Mouse (Mus musculus) bone marrow, adult 2 months (tissue): Measurements from ENCODE around the gene Opa3. TPM values are rescaled to one million over a fixed set of nuclear protein-coding genes. Genes with fewer than 3 reads are reported as not detected.

Experiments
- H3K27ac ChIP-seq: fragments of 200-500 bp; 2 replicates; pipeline ENCODE4 v1.5.1; 2012; ENCODE audit warnings: low read depth, mild to moderate bottlenecking, control low read depth, inconsistent platforms, low read length; ENCODE audit not compliant: control insufficient read depth, poor library complexity, insufficient read depth
- H3K4me1 ChIP-seq: fragments of 200-500 bp; 2 replicates; pipeline ENCODE4 v1.6.1; 2011; ENCODE audit warnings: low read length; ENCODE audit not compliant: control insufficient read depth, insufficient read depth
- H3K4me3 ChIP-seq: fragments of 200-500 bp; replicated peaks from 2 replicates; pipeline ENCODE3; 2011; ENCODE audit warnings: mild to moderate bottlenecking, low read depth, low read length, control low read depth; ENCODE audit not compliant: control insufficient read depth
- CTCF ChIP-seq: fragments of 200-500 bp; IDR thresholded peaks from 2 replicates; pipeline ENCODE4 v1.5.1; 2011; ENCODE audit warnings: low read length, control low read depth; ENCODE audit not compliant: control insufficient read depth, insufficient read depth
- POLR2A ChIP-seq: fragments of 200-500 bp; IDR thresholded peaks from 2 replicates; pipeline ENCODE4 v1.6.1; 2011; ENCODE audit warnings: low read depth, mild to moderate bottlenecking, control low read depth, low read length, borderline replicate concordance; ENCODE audit not compliant: control insufficient read depth
- WGBS: fragments of 180-500 bp; shearing (Covaris S2); methylation state at CpG from one replicate; pipeline ENCODE4 v1.1.7; 2018; 5-methylcytosine and 5-hydroxymethylcytosine counted together
- polyA plus RNA-seq: library from polyadenylated mRNA; stranded (reverse); fragments of >200 nt; gene quantifications from 2 replicates; pipeline ENCODE4 v1.2.4, GENCODE M21; 2011; ENCODE audit warnings: low replicate concordance; ENCODE audit not compliant: missing spikeins, insufficient read depth, insufficient read length

Gene Opa3
- polyA plus RNA-seq, 1 experiment, result 7.5 TPM

DNA sequence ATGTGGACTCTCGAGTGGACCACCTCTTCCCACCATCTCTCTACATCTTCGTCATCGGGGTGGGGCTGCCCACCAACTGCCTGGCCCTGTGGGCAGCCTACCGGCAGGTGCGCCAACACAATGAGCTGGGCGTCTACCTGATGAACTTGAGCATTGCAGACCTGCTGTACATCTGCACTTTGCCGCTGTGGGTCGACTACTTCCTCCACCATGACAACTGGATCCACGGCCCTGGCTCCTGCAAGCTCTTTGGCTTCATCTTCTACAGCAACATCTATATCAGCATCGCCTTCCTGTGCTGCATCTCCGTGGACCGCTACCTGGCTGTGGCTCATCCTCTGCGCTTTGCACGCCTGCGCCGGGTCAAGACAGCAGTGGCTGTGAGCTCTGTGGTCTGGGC is 5.9 kb upstream of the Opa3 start:
- no peak overlapping the region for H3K4me3 ChIP-seq
- peaks cover 2% of the 10 kb centered on the region; the same call in 1 of the 2 replicates for H3K4me1 ChIP-seq
- WGBS, result 91% methylated on average over 16 of the region's 16 CpGs
- H3K27ac ChIP-seq, result no peak overlapping the region
- TF ChIP-seq CTCF, result no peak
- no peak for TF ChIP-seq POLR2A

DNA sequence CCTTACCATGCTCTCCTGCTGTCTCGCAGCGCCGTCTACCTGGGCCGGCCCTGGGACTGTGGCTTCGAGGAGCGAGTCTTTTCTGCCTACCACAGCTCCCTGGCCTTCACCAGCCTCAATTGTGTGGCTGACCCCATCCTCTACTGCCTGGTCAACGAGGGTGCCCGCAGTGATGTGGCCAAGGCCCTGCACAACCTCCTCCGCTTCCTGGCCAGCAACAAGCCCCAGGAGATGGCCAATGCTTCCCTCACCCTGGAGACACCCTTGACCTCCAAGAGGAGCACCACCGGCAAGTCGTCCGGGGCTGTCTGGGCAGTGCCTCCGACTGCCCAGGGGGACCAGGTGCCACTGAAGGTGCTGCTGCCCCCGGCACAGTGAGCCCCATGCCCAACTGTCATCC is 5.3 kb upstream of the Opa3 start:
- TF ChIP-seq CTCF (no peak), POLR2A (no peak)
- 88% methylated on average over 14 of the region's 14 CpGs for WGBS
- peaks cover 2% of the 10 kb centered on the region; the same call in 1 of the 2 replicates for H3K4me1 ChIP-seq
- H3K27ac ChIP-seq, result no peak overlapping the region
- no peak overlapping the region for H3K4me3 ChIP-seq

DNA sequence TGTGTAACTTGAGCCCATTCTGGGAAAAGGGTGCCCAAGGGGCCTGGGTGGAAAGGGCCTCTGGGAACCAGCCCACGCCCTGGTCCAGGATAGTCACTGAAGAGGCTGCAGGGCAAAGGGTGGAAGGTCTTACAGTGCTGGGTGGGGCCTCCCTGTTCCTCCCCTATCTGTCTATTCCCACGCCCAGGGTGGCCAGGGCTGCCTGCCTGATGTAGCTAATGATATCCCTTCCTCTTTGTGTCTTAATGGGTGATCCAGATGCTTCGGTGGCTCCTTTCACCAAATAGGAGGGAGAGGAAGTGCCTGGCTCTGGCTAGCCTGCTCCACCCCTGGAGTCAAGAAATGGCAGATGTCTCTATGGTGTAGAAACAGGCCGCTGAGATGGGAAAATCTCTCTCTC is 3.2 kb upstream of the Opa3 start:
- H3K4me1 ChIP-seq, result peaks cover 2% of the 10 kb centered on the region; the same call in 1 of the 2 replicates
- TF ChIP-seq CTCF, result no peak
- no peak for TF ChIP-seq POLR2A
- 56% methylated on average over 4 of the region's 4 CpGs for WGBS
- H3K27ac ChIP-seq, result no peak overlapping the region
- H3K4me3 ChIP-seq, result no peak overlapping the region

GRCm38 (mm10) chr7:19226817-19227797 is 1.0 kb upstream of the Opa3 start:
- TF ChIP-seq POLR2A, result no peak
- no peak for TF ChIP-seq CTCF
- WGBS, result 21% methylated on average over 20 of the region's 20 CpGs
- peak overlapping the region; percentile 94 for H3K4me3 ChIP-seq
- peaks cover 2% of the 10 kb centered on the region; the same call in 1 of the 2 replicates for H3K4me1 ChIP-seq
- H3K27ac ChIP-seq, result peak overlapping the region; percentile 87

- TF ChIP-seq CTCF (no peak), POLR2A (no peak)
- H3K4me3 ChIP-seq, result peak overlapping the region; percentile 83
- H3K27ac ChIP-seq, result peak overlapping the region; percentile 89
- WGBS, result under 1% methylated on average over 14 of the region's 14 CpGs
- H3K4me1 ChIP-seq, result peaks cover 2% of the 10 kb centered on the region; the same call in 1 of the 2 replicates
These were observed 637 bp downstream of the Opa3 start for GRCm38 (mm10) chr7:19228793-19229148.

DNA sequence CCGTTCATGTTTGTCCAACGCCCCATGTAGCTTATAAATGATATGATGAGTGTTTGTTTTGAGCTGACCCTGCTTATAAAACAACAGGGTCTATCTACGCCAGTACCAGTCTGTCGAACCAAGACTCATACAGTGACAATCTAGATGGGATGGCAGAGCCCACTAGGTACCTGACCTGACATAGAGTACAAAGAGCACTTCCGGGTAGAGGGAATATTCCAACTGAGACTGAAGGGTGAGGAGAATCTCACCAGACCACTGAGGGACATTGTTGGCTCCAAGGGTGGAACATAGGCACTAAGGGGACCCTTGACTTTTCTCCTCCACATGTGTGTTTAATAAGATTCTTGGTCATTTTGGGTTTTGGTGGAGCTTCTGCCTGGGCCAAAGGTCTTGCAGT is 1.3 kb downstream of the Opa3 start:
- peak overlapping the region; percentile 49 for H3K4me3 ChIP-seq
- peak overlapping the region; percentile 89; the same call in 1 of the 2 replicates for H3K27ac ChIP-seq
- peaks cover 2% of the 10 kb centered on the region; the same call in 1 of the 2 replicates for H3K4me1 ChIP-seq
- TF ChIP-seq POLR2A, result no peak
- TF ChIP-seq CTCF, result no peak
- 25% methylated on average over 5 of the region's 5 CpGs for WGBS

DNA sequence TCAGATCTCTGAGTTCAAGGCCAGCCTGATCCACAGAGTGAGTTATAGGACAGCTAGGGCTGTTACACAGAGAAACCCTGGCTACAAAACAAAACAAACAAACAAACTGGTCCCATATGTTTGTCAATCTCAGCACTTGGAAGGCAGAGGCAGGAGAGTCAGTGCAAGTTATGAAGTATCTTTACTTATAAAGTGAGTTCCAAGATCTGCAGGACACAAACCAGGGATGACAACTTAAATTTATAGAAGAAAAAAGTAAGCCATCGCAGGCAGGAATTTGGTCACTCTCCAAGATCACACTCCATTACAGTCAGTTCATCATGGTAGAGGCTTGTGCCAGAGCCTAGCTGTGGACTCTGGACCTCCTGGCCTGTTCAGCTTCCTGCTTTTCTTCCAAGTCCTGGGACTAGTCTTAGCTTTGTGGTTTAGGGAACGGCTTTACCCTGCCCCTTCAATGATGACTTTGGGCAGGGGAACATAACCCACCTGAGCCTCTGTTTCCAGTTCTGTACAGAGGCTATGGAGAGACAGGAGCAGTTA is 2.0 kb downstream of the Opa3 start:
- Histone ChIP-seq H3K4me3 (no peak overlapping the region), H3K27ac (no peak overlapping the region), H3K4me1 (peaks cover 2% of the 10 kb centered on the region; the same call in 1 of the 2 replicates)
- no peak for TF ChIP-seq POLR2A
- no peak for TF ChIP-seq CTCF
- 88% methylated on average over 2 of the region's 2 CpGs for WGBS

GRCm38 (mm10) chr7:19230899-19231298 is 2.8 kb downstream of the Opa3 start:
- Histone ChIP-seq H3K27ac (no peak overlapping the region), H3K4me3 (no peak overlapping the region), H3K4me1 (no peaks in the 10 kb centered on the region; the same call in 1 of the 2 replicates)
- 93% methylated on average over 5 of the region's 5 CpGs for WGBS
- TF ChIP-seq CTCF (no peak), POLR2A (no peak)
